Mouse (Mus musculus) midbrain, postnatal 0 days (tissue): ENCODE measurements around the gene Mfsd9. TPM values are rescaled to one million over a fixed set of nuclear protein-coding genes. Genes with fewer than 3 reads are reported as not detected.

Experiments
- ATAC-seq: fragments of 200-750 bp; cut with Nextera tagmentation; 2 replicates; pipeline ENCODE4 v1.8.0; 2017; ENCODE audit warnings: moderate number of reproducible peaks, mild to moderate bottlenecking, moderate TSS enrichment, moderate library complexity; ENCODE audit not compliant: low FRiP score
- DNase-seq: peaks from one replicate; pipeline ENCODE4 v3.0.0-alpha.2; 2015; ENCODE audit warnings: low spot score
- H3K27ac ChIP-seq: fragments of 300-500 bp; sonication (generic); 2 replicates; pipeline ENCODE4 v1.5.1; 2014; ENCODE audit warnings: low read depth, mild to moderate bottlenecking, low read length, mixed read lengths
- H3K27me3 ChIP-seq: fragments of 300-500 bp; sonication (generic); 2 replicates; pipeline ENCODE4 v1.6.1; 2014; ENCODE audit warnings: low read length, control low read depth, mixed read lengths; ENCODE audit not compliant: insufficient read depth
- H3K36me3 ChIP-seq: fragments of 300-500 bp; sonication (generic); 2 replicates; pipeline ENCODE4 v1.6.1; 2014; ENCODE audit warnings: low read length, control low read depth, mixed read lengths; ENCODE audit not compliant: insufficient read depth
- H3K4me1 ChIP-seq: fragments of 300-500 bp; sonication (generic); 2 replicates; pipeline ENCODE4 v1.6.1; 2014; ENCODE audit warnings: mild to moderate bottlenecking, control low read depth, antibody characterized with exemption, low read length, mixed read lengths; ENCODE audit not compliant: insufficient read depth
- H3K4me2 ChIP-seq: fragments of 300-500 bp; sonication (generic); 2 replicates; pipeline ENCODE4 v1.6.1; 2014; ENCODE audit warnings: low read depth, mild to moderate bottlenecking, low read length, mixed read lengths; ENCODE audit not compliant: poor library complexity, severe bottlenecking
- H3K4me3 ChIP-seq: fragments of 300-500 bp; sonication (generic); 2 replicates; pipeline ENCODE4 v1.5.1; 2014; ENCODE audit warnings: low read depth, mild to moderate bottlenecking, low read length, moderate library complexity
- H3K9ac ChIP-seq: fragments of 300-500 bp; sonication (generic); replicated peaks from 2 replicates; pipeline ENCODE4 v1.6.1; 2014; ENCODE audit warnings: mild to moderate bottlenecking, low read length, moderate library complexity, mixed read lengths; ENCODE audit not compliant: poor library complexity, severe bottlenecking
- H3K9me3 ChIP-seq: fragments of 300-500 bp; sonication (generic); 2 replicates; pipeline ENCODE4 v1.6.1; 2016; ENCODE audit warnings: low read length, control low read depth
- CTCF ChIP-seq: IDR thresholded peaks from 2 replicates; pipeline ENCODE4 v1.5.1; 2016; ENCODE audit warnings: antibody characterized with exemption, mild to moderate bottlenecking
- WGBS: fragments of 180-500 bp; shearing (Covaris S2); extraction: QIAGEN DNeasy Blood & Tissue Kit; methylation state at CpG from one replicate; pipeline ENCODE4 v1.1.7; 2014; 5-methylcytosine and 5-hydroxymethylcytosine counted together
- polyA plus RNA-seq: library from polyadenylated mRNA; unstranded; fragments of >200 nt; fragmentation: Nextera tagmentation; extraction: Ambion mirVana; gene quantifications from 2 replicates; pipeline ENCODE4 v1.2.1, GENCODE M21; 2015
- total RNA-seq: library from RNA; depleted of rRNA; stranded (reverse); fragments of >200 nt; gene quantifications from 2 replicates; pipeline ENCODE4 v1.2.3, GENCODE M21; 2014

Gene Mfsd9
- total and polyA plus RNA-seq, 2 experiments from 2014 or later: 5.5 to 9.2 TPM

DNA sequence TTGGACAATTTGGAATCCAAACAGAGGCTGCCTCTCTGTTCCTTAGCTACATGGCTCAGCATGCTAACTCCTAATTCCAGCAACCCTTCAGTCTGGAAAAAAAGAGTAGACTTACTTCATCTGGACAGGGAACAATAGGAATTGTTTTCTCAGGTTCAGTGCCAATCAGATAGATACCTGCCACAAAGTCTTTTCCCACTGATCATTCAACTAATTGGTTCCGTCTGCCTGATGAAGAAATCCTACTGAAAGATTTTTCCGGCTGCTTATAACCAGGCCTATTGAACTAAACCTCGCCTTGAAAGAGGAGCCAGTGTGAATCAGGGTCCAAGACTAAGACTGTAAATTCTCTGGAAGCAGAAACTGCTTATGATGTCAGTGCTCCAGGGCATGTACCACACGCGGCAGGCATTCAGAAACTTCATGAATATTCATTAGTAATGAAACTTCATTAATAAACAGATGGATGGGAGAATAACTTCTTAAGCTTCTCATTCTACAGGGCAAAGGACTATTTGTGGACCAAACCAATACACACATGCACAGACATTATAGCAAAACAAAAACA is 737 bp downstream of the Mfsd9 start:
- H3K36me3 ChIP-seq: no peaks in the 10 kb centered on the region
- TF ChIP-seq CTCF: no peak
- H3K9ac ChIP-seq: peak overlapping the region; percentile 63
- H3K4me2 ChIP-seq: peak overlapping the region; percentile 84
- H3K27me3 ChIP-seq: no peaks in the 10 kb centered on the region
- ATAC-seq: peak; percentile 45; the same call in 1 of the 2 replicates
- peak; percentile 28 for DNase-seq
- H3K9me3 ChIP-seq: no peaks in the 10 kb centered on the region
- peaks cover 8% of the 10 kb centered on the region; the same call in 1 of the 2 replicates for H3K4me1 ChIP-seq
- no peak overlapping the region for H3K27ac ChIP-seq
- whole genome bisulfite sequencing: 14% methylated on average over 5 of the region's 5 CpGs
- peak overlapping the region; percentile 71 for H3K4me3 ChIP-seq

DNA sequence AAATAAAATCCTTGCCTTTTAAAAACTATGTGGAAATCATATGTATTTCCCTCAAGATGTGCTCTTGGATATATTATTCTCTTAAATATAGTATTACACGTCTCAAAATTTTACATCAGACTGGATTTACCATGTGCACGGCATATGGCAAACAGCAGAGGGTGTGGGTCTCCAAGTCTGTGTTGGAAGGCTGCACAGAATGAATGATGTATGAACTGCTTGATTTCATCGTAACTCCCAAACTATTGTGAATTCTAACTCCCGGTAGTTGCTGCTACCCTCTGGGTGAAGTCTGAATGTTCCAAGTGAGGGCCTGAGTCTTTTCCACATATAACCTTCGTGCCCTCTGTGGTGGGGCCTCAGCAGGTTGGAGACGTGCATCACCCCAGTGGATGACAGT is 1.5 kb downstream of the Mfsd9 start:
- no peak for ATAC-seq
- TF ChIP-seq CTCF: peak; percentile 16; the same call in 1 of the 2 replicates
- 75% methylated on average over 6 of the region's 6 CpGs for WGBS

GRCm38 (mm10) chr1:40785876-40786445 is 4.5 kb downstream of the Mfsd9 start:
- WGBS: 91% methylated on average over 11 of the region's 11 CpGs
- Histone ChIP-seq H3K4me2 (no peak overlapping the region), H3K27ac (no peak overlapping the region), H3K4me1 (peaks cover 8% of the 10 kb centered on the region; the same call in 1 of the 2 replicates), H3K36me3 (peaks cover 16% of the 10 kb centered on the region; the same call in 1 of the 2 replicates), H3K9ac (no peak overlapping the region), H3K9me3 (no peaks in the 10 kb centered on the region), H3K27me3 (no peaks in the 10 kb centered on the region), H3K4me3 (no peak overlapping the region)
- DNase-seq: no peak
- no peak for TF ChIP-seq CTCF
- ATAC-seq: no peak

More for the DNA sequence above, 1.5 kb downstream of the Mfsd9 start:
- no peak for DNase-seq
- Histone ChIP-seq H3K9ac (no peak overlapping the region), H3K36me3 (0 out of 2 replicates have a peak, but pooled peaks cover 5% of the 10 kb centered on the region), H3K4me1 (peaks cover 8% of the 10 kb centered on the region; the same call in 1 of the 2 replicates), H3K27me3 (no peaks in the 10 kb centered on the region), H3K27ac (no peak overlapping the region), H3K4me2 (no peak overlapping the region), H3K4me3 (no peak overlapping the region), H3K9me3 (no peaks in the 10 kb centered on the region)

- no peak overlapping the region for H3K9ac ChIP-seq
- DNase-seq (no peak), ATAC-seq (no peak)
- WGBS: 90% methylated on average over 9 of the region's 9 CpGs
- no peaks in the 10 kb centered on the region for H3K27me3 ChIP-seq
- H3K4me2 ChIP-seq: no peak overlapping the region
- H3K4me1 ChIP-seq: 0 out of 2 replicates have a peak, but pooled peaks cover 2% of the 10 kb centered on the region
- no peak overlapping the region for H3K27ac ChIP-seq
- H3K36me3 ChIP-seq: peaks cover 23% of the 10 kb centered on the region
- 0 out of 2 replicates have a peak, but pooled peaks cover 3% of the 10 kb centered on the region for H3K9me3 ChIP-seq
- H3K4me3 ChIP-seq: no peak overlapping the region
- TF ChIP-seq CTCF: no peak
These were observed 6.2 kb downstream of the Mfsd9 start for GRCm38 (mm10) chr1:40784306-40784705.

DNA sequence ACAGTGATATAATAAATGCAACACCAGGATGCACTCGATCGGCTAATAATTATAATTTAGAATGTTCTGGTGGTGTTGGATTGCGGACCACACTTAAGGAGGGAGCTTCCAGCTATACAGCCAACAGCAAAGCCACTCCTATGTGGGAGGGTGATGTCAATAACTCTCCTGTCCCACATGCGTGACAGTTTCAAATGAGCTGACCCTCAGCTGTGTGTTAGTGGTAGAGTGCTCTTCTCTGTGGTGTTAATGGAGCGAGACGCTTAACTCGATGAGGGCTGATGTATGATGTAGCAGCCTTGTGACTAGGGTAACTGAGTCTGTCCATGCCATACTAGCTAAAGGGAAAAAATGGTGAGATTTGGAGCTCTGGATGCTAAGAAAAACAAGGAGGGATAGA is 7.0 kb downstream of the Mfsd9 start:
- Histone ChIP-seq H3K36me3 (peaks cover 32% of the 10 kb centered on the region), H3K27ac (no peak overlapping the region), H3K4me1 (no peaks in the 10 kb centered on the region), H3K9ac (no peak overlapping the region), H3K4me3 (no peak overlapping the region), H3K9me3 (0 out of 2 replicates have a peak, but pooled peaks cover 10% of the 10 kb centered on the region), H3K4me2 (no peak overlapping the region), H3K27me3 (no peaks in the 10 kb centered on the region)
- no peak for ATAC-seq
- 93% methylated on average over 7 of the region's 7 CpGs for WGBS
- no peak for DNase-seq
- no peak for TF ChIP-seq CTCF

GRCm38 (mm10) chr1:40776763-40777162 is 13.7 kb downstream of the Mfsd9 start:
- H3K27me3 ChIP-seq: no peaks in the 10 kb centered on the region
- H3K4me3 ChIP-seq: no peak overlapping the region
- no peaks in the 10 kb centered on the region for H3K4me1 ChIP-seq
- no peak overlapping the region for H3K9ac ChIP-seq
- 0 out of 2 replicates have a peak, but pooled peaks cover 11% of the 10 kb centered on the region for H3K9me3 ChIP-seq
- TF ChIP-seq CTCF: no peak
- no peak overlapping the region for H3K4me2 ChIP-seq
- DNase-seq (no peak), ATAC-seq (no peak)
- peaks cover 37% of the 10 kb centered on the region for H3K36me3 ChIP-seq
- no peak overlapping the region for H3K27ac ChIP-seq
- 92% methylated on average over 3 of the region's 3 CpGs for WGBS
